Mouse (Mus musculus) layer of hippocampus, adult 8-10 months (tissue): ENCODE results near the gene Pbld2. TPM values are rescaled to one million over a fixed set of nuclear protein-coding genes. Genes with fewer than 3 reads are reported as not detected.
"Not testable (repeated sequence)": the region's sequence is repeated elsewhere in the genome, so short reads cannot be mapped to it uniquely, and the experiment has no call there.

Experiments used
- DNase-seq, 2 experiments: peaks; one replicate each; pipeline ENCODE4 v3.0.0; 2022; ENCODE audit warnings: low spot score in 2 of 2
- total RNA-seq, 4 experiments: library from RNA; stranded (reverse); gene quantifications; 2 replicates each; pipeline ENCODE4 v1.2.4; 2022

Pbld2 gene
- total RNA-seq, 4 experiments from 2014 or later, result 2.3 to 3.3 (median 2.9) TPM

DNA sequence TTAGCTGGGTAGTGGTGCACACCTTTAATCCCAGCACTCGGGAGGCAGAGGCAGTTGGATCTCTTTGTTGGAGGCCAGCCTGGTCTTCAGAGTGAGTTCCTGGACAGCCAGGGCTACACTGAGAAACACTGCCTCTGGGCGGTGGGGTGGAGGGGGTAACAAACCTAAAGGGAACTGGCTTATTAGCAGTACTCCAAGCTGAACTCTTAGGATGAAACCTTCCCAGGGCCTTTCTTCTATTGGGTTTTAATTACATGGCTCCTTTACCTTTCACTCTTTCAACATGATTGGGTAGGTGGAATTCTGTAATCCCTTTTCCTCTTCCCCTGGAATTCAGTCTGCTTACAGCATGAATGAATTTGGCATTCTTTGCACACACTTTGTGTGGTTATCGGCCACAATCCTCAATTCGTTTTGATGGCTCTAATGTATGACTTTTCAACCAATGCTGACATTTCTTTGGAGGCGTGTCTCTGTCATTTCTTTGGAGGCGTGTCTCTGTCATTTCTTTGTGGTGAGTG, 1.4 kb downstream of the Pbld2 start:
- no peak for DNase-seq

DNA sequence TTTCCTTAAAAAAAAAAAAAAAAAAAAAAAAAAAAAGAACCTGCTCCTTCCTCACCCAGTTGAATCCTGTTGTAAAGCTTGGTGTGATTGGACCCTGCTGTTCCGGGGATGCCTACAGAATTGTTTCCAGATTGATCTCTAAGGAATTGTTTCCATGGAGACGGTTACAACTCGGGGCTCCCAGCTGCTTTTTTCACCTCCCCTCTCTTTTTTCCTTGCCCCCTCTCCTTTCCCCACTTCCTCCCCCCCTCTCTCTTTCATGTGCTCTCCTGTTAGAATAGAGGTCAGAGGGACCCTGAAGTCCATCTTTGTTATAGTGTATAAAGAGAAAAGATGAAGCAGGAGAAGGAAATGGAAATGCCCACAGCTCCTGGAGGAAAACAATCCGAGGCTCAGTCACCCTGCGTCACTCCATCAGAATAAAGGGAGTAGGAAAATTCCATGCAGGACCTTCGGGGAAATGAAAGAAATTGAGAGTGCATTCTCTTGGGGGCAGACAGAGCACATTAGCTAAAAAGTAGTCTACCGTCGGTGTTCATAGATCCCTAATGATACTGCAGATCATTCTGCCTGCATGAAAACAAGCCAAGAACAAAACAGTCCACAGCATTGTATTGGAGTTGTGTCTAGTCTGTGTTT, 2.2 kb downstream of the Pbld2 start:
- DNase-seq, result peak; percentile 31 to 40

DNA sequence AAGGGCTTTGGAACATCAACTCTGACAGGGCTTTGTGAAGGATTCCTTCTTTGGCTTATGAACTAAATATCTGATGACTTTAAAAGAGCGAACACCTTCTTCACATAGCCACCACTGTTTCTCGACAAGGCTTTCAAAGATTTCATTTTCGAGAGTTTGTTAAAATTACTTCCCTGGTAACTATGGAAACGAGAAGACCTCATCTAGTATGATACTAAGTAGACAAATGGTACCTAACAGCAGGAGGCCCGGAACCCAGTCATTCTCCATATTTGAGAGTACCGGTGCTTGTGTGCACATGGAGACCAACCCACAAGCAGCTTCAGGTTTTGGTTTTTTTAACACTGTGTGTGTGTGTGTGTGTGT, 2.7 kb downstream of the Pbld2 start:
- no peak for DNase-seq

DNA sequence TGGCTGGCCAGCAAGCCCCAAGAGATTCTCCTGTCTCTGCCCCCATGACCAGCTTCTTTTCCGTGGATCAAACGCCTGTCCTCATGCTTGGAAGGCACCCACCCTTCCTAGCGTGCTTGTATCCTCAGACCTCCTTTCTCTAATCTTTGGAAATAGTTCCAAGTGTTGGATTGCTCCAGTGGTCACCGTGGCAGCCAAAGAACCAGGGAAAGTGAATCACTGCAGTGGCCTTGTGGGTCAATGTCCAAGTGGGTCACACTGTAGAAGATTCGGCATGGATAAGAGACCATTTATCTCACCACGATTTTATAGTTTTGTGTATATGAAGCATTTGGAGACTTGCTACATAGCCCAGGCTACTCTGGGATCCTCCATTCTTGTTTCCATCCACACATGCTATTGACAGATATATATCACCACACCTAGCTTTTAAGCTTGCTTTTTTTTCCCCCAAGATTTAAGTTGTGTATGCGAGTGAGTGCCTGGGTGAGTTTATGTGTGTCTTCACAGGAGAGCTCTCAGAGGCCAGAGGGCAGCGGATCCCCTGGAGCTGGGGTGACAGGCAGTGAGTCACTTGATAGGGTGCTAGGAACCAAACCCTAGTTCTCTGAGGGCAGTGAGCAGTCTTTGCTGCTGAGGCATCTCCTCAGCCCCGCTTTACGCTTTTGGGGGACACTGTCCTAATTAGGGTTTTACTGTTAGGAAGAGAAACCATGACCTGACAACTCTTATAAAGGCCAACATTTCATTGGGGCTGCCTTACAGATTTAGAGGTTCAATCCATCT, 3.5 kb downstream of the Pbld2 start:
- no peak for DNase-seq

DNA sequence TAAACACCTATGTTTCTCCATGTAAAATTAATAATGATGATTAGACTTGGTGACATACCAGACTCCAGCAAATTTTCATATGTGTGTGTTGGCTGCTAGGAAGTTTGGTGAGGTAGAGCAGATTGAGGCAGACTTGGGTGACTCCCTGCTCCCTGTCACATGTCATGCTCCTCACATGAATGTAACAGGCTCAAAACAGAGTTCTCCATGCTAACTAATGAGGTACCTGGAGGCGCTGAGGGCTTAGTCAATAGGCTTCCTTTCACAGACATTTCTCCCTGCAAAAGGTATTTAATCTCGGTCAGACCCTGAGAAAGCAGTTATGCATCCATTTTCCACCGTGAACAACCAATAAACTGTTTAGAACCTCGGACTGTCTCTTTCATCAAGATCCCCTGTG, 4.3 kb downstream of the Pbld2 start:
- DNase-seq, result no peak

DNA sequence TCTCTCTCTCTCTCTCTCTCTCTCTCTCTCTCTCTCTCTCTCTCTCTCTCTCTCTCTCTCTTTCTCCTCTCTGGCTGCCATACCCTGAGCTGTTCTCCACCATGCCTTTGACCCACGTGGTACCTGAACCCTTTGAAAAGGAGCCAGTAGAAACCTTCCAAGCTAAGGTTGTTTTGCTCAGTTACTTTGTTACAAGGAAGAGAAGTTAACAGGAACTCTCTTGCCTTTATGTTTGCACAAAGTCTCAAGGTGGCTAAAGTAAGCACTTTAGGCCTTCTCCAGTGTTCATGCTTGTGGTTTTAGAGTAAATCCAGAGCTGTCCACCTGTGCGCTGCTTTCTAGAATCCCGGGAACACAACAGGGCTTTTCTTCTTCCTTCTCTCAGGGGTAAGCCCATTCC, 8.2 kb downstream of the Pbld2 start:
- DNase-seq, result no peak

DNA sequence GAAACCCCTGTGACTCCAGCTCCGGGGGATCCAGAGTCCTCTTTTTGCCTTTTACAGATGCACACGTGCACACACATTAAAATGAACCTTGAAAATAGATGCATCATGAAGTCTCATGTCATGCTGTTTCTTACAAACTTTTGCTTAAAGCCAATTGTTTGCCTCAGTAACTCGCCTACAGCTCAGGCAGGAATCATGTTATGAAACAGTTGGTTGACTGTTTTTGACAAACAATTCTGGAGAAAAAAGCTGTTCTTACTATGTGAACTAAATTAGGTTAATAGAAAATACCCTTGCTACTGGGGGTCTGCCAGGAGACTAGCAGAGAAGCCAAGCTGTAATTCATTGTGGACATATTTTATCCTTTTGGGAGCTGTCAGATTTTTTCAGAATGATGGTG, 8.8 kb downstream of the Pbld2 start:
- no peak for DNase-seq

DNA sequence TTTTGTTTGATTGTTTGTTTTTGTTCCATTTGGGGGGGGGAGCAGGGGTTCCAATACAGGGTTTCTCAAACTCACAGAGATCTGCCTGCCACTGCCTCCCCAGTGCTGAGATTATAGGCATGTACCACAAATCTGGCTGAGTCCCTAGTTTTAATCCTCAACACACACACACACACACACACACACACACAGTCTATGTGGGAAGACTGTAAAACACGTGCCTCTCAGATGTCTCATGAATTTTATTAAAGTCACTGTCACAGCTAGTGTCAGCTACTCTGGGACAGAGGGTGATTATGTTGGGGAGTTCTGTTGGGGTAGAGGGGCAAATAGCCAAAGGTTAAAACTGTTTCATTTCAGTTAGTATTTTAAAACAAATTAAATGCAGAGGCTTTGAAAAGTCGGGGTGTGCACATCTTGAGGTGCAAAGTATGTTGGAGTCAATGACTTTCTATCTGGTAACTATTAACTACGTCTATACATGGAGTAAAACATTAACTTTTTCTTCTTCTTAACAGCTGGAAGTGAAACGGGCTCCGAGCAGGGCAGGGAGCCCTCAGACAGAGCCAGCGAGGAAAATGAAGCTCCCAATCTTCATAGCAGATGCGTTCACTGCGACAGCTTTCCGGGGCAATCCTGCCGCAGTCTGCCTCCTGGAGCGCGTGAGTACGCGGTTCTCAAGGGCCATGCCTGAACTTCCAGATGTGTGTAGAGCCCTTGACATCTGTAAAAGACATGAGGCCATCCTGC, 14.6 kb downstream of the Pbld2 start:
- no peak for DNase-seq

DNA sequence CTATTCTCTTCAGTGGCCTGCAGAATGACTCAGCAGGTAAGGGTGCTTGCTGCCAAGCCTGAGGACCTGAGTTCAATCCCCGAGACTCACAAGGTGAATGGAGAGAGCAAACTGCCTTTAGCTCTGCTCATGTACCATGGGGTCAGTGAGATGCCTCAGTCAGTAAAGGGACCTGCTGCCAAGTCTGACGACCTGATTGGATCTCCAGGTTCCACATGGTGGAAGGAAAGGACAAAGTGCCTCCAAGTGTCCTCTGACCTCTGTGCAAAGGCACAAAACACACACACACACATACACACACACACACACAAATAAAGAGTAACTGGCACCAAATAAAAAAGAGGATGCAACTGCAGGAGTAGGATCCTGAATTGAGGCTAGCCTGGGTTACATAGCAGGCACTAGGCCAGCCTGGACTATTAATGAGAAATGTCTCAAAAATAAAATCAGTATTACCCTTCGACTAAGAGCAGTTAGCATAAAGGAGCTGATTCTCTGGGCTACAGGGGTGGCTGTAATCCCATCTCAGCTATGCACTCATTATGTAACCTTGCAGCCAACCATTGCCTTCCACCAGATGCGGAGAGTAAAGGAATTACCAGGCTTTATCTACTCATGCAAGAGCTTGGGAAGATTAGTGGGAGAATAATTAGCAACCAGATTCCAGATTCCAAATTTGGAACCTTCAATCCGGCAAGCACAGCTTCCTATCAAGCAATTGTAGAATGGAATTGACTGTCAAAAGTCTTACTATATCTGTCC, 15.9 kb downstream of the Pbld2 start:
- no peak for DNase-seq

DNA sequence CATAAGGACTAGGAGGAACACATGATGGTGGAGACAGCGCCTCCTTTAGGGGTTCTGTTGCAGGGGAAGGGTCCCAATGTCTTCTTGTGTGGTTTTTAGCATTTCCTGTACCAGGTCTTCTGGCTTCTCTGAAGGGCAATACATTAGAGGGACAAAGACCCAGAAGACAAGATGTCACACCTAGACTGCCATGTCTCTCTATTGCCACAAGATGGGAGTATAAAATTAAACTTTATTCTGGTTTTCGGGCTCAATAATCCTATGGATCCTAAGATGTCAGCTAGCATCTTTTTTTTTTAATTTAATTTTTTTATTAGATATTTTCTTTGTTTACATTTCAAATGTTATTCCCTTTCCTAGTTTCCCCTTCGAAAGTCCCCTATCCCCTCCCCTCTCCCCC, 19.0 kb downstream of the Pbld2 start:
- no peak for DNase-seq

DNA sequence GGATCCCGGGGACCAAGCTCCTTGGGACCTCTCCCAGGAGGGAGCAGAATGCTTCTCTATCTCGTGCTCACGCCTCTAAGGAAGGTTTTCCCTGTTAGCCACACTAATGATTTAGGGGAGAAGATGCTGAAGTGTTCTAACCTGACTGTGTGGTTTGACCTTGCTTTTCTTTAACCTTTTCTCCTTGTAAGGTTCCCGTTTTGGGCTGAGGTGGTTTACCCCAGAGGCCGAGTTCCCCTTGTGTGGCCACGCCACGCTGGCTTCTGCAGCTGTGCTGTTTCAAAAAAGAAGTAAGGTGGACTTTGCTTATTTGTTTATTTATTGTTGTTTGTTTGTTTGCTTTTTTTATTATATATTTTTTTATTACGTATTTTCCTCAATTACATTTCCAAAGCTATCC, 23.6 kb downstream of the Pbld2 start:
- DNase-seq, result no peak

DNA sequence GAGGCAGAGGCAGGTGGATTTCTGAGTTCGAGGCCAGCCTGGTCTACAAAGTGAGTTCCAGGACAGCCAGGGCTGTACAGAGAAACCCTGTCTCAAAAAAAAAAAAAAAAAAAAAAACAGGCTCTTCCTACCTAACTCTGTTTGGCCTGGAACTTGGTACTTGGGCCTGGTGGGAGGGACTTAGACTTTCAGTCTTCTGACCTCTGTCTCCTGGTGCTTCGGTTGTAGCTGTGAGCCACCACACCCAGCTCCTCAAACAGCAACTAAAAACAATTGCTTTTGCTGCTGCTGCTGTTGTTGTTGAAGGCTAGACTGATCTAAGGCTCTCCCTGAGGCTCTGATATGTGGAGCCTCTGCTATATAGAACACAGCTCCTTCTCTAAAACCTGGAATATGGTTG, 25.0 kb downstream of the Pbld2 start:
- no peak for DNase-seq

DNA sequence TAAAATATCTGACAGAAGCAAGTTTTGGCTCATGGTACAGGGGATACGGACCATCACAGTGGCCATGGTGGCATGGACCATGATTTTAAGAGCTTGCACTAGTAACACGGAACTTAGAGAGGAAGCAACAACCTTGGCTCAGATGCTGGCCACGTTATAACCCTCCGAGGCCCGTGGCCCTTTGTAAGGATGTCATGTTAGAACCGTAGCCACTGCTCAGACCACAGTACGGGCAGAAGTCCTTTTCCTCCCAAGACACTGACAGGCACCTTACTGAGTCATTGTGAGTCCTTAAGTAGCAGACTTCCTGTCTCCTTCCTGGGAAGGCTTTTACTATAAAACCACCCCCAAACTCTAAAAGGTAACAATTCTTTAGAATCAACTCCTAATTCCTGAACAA, 27.2 kb downstream of the Pbld2 start:
- DNase-seq, result no peak

DNA sequence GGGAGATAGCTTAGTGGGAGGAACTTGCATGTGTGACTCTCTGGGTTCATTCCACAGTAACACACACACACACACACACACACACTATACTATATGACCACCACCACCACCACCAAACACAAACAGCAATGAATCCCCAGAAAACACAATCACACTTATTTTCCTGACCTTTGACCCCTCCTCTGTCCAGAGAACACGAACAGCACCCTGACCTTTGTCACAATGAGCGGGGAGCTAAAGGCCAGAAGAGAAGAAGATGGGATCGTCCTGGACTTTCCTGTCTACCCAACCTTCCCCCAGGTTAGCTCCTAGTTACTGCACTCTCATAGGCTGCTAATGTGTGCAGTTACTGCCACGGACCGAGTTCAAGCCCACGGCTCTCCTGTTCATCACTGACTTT, 27.9 kb downstream of the Pbld2 start:
- no peak for DNase-seq

DNA sequence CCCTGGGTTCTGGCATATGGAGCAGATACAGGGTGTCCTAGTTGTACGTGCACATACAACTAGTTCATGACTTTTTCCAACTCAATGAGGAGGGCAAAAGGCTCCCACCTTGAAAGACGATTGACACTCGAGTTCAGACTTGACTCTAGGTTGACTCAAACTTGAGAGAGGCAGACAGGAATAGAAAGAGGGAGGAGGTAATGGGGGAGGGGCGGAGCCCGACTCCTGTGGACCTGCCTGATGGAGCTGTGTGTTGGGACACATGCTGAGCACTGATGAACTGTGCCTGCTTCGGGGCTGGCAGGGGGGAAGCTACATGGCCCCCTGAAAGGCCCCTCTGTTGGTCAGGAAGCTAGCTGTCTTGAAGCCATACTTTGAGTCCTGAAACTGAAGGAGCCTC, 28.9 kb downstream of the Pbld2 start:
- no peak for DNase-seq

DNA sequence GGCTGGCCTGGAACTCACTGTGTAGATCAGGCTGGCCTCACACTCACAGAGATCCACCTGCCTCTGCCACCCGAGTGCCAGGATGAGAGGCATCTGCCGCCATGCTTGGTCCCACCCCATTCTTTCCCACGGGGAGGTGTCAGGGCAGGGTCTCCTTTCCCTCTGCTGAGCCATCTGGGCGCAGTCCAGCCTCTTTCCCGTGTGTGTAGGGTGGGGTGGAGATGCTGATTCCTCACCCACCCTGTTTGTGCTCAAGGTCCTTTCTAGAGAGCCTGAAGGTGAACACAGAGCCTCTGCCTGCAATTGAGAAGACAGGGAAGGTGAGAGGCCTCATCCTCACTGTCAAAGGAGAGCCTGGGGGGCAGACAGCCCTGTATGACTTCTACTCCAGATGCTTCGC, 30.0 kb downstream of the Pbld2 start:
- not testable (repeated sequence) for DNase-seq

DNA sequence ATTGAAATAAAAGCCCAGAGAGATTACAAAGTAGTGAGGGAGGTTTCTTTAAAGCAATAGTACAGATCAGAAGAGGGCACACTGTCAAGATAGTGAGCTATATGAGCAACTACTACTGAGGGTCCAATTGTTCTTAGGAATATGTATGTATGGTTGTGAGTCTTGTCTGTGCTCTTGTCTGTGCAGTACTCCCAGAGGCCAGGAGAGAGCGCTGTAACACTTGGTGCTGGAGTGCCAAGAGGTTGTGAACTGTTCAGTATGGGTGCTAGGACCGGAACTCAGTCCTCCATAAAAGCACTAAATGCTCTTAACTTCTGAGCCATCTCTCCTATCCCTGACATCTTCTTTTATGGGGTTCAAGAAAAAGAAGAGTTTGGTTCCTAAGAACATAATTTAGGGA, 30.5 kb downstream of the Pbld2 start:
- no peak for DNase-seq

DNA sequence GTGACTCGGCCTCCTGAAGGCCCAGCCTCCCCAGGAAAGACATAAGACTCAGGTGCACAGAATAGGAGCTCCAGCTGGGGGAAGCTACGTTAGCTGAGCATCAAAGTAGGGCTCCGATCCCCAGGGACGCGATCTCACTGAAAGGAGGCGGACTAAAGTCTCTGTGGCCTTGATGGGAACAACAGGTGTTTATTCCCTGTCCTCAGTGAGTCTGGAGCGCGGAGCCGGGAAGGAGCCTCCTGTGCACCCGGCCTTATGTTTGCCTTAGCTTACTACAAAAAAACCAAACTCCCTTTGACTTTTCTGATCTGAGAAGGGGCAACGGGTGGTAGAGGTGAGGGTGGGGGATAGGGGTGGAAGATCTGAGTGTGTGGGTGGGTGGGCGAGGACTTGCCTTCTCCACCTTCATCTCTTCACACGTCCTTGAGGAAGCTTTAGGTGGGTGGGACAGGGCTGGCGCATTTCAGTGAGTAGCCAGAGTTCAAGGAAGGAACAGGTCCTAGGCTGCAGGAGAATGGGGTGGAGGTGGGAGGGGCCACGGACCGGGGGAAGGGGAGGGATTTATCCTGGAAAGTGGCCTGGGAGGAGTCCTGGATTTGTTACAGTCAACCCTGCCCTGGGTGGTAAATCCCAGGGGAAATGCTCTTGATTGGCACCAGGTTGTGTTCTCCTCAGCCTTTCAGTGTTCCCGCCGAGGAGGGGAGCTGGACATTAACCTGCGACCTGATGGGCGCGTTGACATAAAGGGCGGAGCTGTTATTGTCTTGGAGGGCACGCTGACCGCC, 33.0 kb downstream of the Pbld2 start:
- no peak for DNase-seq

DNA sequence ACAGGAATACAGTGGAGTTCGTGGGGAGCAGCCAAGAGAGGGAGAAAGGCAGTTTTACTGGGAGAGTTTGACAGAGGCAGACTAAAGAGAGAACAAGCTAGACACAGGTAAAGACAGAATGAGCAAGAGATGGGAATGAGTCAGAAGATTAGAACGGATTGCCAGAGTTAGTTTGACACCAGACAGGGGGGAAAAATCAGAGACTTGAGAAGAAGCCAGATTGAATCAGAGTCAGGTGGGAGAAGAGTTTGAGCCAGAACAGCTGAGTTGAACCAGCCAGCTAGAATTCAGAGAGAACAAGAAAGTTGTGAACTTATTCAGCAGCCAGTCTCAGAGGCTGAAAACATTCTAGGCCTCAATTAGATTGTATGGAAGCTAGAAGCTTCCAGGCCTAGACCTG, 35.7 kb downstream of the Pbld2 start, which contains the start of gene Pbld1:
Pbld1 (plus strand) TSS at position 301 of the 400 bp plus-strand sequence.
- DNase-seq, result no peak

DNA sequence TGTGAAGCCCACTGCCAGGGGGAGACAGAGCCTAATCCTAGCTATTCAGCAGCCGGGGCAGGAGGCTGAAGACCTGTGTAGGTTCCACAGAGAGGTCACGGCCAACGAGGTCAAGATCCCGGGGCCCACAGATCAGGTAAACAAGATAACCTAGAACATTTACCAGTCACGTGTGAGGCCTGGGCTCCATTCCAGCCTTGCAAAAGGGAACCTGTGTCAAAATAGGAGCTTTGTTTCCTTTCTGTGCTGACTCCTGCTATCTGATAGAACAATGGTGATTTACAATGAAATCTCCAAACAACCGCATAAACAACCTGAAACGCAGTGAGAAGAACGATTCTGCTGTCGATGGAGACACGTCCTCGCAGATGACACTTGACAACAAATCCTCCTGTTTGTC, 36.3 kb downstream of the Pbld2 start:
- DNase-seq, result no peak

DNA sequence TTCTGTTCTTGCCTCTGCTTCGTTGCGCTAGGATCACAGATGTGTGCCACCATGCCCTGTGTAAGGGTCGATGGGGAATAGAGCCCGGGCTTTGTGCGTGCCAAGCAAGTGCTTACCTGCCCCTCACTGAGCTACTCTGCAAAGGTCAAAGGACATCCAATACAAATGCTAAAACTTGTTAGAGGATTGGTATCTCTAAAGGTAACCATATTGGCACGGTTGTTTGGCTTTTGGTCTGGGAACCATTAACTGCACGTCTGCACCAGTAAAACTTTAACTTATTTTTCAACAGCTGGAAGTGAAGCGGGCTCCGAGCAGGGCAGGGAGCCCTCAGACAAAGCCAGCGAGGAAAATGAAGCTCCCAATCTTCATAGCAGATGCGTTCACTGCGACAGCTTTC, 37.2 kb downstream of the Pbld2 start:
- no peak for DNase-seq
